Mouse (Mus musculus): ENCODE results near the gene Armc7. TPM values are rescaled to one million over a fixed set of nuclear protein-coding genes. Genes with fewer than 3 reads are reported as not detected.

Gene Armc7
- polyA plus RNA-seq, 1 experiment, result 5.4 TPM

DNA sequence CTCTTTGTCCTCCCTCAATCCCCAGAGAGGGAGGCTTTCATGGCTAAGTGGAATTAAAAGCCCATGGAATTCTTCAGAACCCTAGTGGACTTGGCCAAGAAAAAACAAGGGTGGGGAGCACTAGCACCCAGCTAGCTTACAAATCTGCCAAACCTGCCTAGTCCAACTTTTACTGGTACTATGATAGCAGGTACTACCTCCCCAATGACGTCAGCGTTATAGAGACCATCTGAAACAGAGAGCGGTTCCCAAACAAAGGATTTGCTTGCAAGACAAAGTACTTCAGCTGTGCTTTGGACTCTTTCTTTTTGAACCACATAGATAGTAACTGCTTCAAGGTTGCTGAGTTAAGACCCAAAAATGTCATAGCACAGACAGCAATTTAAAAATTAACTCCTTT is 36.5 kb downstream of the Armc7 start:
- Histone ChIP-seq H3K79me3 (ENCODE audit: low read depth) (peaks cover 69% of the 10 kb centered on the region), H3K4me3 (ENCODE audit: insufficient read depth, poor library complexity, severe bottlenecking) (peak overlapping the region; percentile 95), H3K79me2 (ENCODE audit: control insufficient read depth, insufficient read depth) (peaks cover 73% of the 10 kb centered on the region), H3K27me3 (ENCODE audit: control insufficient read depth, insufficient read depth, insufficient read length) (no peaks in the 10 kb centered on the region), H3K36me3 (ENCODE audit: control insufficient read depth, insufficient read depth) (peaks cover 10% of the 10 kb centered on the region), H3ac (ENCODE audit: control insufficient read depth, insufficient read length, low read depth) (no peak overlapping the region)
- no peak for TF ChIP-seq FOSL1 (IDR thresholded peaks at IDR 0.05; ENCODE audit: insufficient read depth, low read length, poor library complexity, severe bottlenecking)
- no peak for TF ChIP-seq MYOG (IDR thresholded peaks at IDR 0.05; ENCODE audit: control insufficient read depth, extremely low read depth, insufficient read length)
- no peak for TF ChIP-seq USF1 (IDR thresholded peaks at IDR 0.05; ENCODE audit: low read depth)
- no peak for TF ChIP-seq MAX (IDR thresholded peaks at IDR 0.05)
- no peak for TF ChIP-seq MYOD1 (IDR thresholded peaks at IDR 0.05; ENCODE audit: control insufficient read depth, insufficient read length, low read depth)
- no peak for TF ChIP-seq CTCF (IDR thresholded peaks at IDR 0.05; ENCODE audit: control insufficient read depth, insufficient read depth, insufficient read length)
- TF ChIP-seq CEBPB (IDR thresholded peaks at IDR 0.05; ENCODE audit: low read depth), result no peak

- Histone ChIP-seq H3ac (ENCODE audit: control insufficient read depth, insufficient read length, low read depth) (peak overlapping the region; percentile 91), H3K79me2 (ENCODE audit: control insufficient read depth, insufficient read depth) (peaks cover 67% of the 10 kb centered on the region), H3K4me3 (ENCODE audit: insufficient read depth, poor library complexity, severe bottlenecking) (peak overlapping the region; percentile 95), H3K79me3 (ENCODE audit: low read depth) (peaks cover 63% of the 10 kb centered on the region), H3K36me3 (ENCODE audit: control insufficient read depth, insufficient read depth) (peaks cover 5% of the 10 kb centered on the region), H3K27me3 (ENCODE audit: control insufficient read depth, insufficient read depth, insufficient read length) (no peaks in the 10 kb centered on the region)
- TF ChIP-seq CTCF (IDR thresholded peaks at IDR 0.05; ENCODE audit: control insufficient read depth, insufficient read depth, insufficient read length) (no peak), MAX (IDR thresholded peaks at IDR 0.05) (no peak), FOSL1 (IDR thresholded peaks at IDR 0.05; ENCODE audit: insufficient read depth, low read length, poor library complexity, severe bottlenecking) (no peak)
Measured at GRCm38 (mm10) chr11:115512407-115513183, 37.1 kb downstream of the Armc7 start.

DNA sequence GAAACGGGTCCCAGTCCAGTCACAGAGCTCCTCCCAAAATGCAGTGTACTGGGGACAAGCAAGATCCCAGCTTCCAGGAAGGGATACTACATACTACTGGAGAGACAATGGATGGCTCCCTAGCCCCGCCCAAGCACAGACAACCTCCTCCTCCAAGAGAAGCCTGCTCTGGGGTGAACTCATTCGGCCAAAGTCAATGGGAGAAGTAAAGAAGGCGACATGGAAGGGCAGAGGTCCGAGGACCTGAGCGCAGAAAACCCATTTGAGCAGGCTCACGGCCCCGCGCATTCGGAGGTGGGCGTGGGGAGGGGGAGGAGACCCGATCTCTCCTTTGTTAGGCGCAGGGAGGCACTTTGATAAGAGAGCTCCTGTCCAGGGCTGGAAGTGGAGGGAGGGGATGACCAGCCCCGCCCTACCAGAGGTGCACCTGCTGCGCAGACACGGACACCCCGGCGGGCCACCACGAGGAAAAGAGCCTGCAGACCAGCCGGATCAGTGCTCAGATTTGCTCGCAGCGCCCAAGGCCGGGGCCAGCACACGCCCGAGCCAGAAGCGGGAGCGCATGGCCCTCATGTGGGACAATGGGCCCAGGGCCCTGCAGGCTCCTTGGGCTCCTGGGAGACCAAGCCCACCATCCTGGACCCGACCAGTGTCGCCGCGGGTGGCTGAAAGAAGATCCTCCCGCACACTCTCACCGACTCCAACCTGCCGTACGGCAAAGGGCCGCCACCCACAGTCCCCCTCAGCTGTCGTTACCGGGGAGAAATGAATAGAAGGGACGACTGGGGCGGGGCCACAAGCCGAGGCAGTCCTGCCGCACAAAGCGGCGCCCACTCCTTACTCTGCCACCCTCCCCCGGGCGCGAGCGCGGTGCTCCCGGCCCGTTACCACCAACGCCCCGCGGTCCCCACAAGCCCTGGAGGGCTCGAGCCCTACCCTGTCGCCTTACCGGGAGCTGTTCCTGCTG is 38.1 kb downstream of the Armc7 start:
- Histone ChIP-seq H3ac (ENCODE audit: control insufficient read depth, insufficient read length, low read depth) (peak overlapping the region; percentile 91), H3K4me3 (ENCODE audit: insufficient read depth, poor library complexity, severe bottlenecking) (peak overlapping the region; percentile 95), H3K79me3 (ENCODE audit: low read depth) (peaks cover 53% of the 10 kb centered on the region), H3K27me3 (ENCODE audit: control insufficient read depth, insufficient read depth, insufficient read length) (no peaks in the 10 kb centered on the region), H3K36me3 (ENCODE audit: control insufficient read depth, insufficient read depth) (peaks cover 5% of the 10 kb centered on the region), H3K79me2 (ENCODE audit: control insufficient read depth, insufficient read depth) (peaks cover 58% of the 10 kb centered on the region)
- TF ChIP-seq MYOD1 (IDR thresholded peaks at IDR 0.05; ENCODE audit: control insufficient read depth, insufficient read length, low read depth) (no peak), MAX (IDR thresholded peaks at IDR 0.05) (no peak), MYOG (IDR thresholded peaks at IDR 0.05; ENCODE audit: control insufficient read depth, extremely low read depth, insufficient read length) (no peak), FOSL1 (IDR thresholded peaks at IDR 0.05; ENCODE audit: insufficient read depth, low read length, poor library complexity, severe bottlenecking) (no peak), USF1 (IDR thresholded peaks at IDR 0.05; ENCODE audit: low read depth) (no peak), CEBPB (IDR thresholded peaks at IDR 0.05; ENCODE audit: low read depth) (no peak)

GRCm38 (mm10) chr11:115514238-115514663 is 38.8 kb downstream of the Armc7 start, which contains the start of gene Jpt1:
Jpt1 (minus strand) TSS chr11:115514387.
- Histone ChIP-seq H3ac (ENCODE audit: control insufficient read depth, insufficient read length, low read depth) (peak within 1 kb of the TSS; percentile 91), H3K79me2 (ENCODE audit: control insufficient read depth, insufficient read depth) (peaks cover 51% of the 10 kb centered on the region), H3K27me3 (ENCODE audit: control insufficient read depth, insufficient read depth, insufficient read length) (no peaks in the 10 kb centered on the region), H3K4me3 (ENCODE audit: insufficient read depth, poor library complexity, severe bottlenecking) (peak within 1 kb of the TSS; percentile 95), H3K79me3 (ENCODE audit: low read depth) (peaks cover 48% of the 10 kb centered on the region), H3K36me3 (ENCODE audit: control insufficient read depth, insufficient read depth) (peaks cover 5% of the 10 kb centered on the region)
- TF ChIP-seq CTCF (IDR thresholded peaks at IDR 0.05; ENCODE audit: control insufficient read depth, insufficient read depth, insufficient read length), result no peak

DNA sequence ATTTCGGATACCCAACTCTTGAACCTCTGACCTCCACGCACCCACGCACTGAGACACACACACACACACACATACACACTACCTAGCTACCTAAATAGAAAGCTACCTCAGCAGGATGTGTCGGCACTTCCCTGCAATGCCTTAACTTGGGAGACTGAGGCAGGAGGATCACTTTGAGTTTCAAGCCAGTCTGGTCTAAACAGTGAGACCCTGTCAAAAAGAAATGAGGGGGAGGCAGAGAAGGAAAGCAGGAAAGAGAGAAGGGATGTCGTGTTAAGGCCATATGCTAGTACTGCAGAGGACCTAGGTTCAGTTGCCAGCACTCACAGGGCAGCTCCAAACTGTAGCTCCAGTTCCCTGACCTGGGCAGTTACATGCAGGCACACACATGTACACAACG is 39.6 kb downstream of the Armc7 start:
- Histone ChIP-seq H3K79me3 (ENCODE audit: low read depth) (peaks cover 41% of the 10 kb centered on the region), H3K79me2 (ENCODE audit: control insufficient read depth, insufficient read depth) (peaks cover 43% of the 10 kb centered on the region), H3ac (ENCODE audit: control insufficient read depth, insufficient read length, low read depth) (no peak overlapping the region), H3K4me3 (ENCODE audit: insufficient read depth, poor library complexity, severe bottlenecking) (no peak overlapping the region), H3K36me3 (ENCODE audit: control insufficient read depth, insufficient read depth) (peaks cover 5% of the 10 kb centered on the region), H3K27me3 (ENCODE audit: control insufficient read depth, insufficient read depth, insufficient read length) (no peaks in the 10 kb centered on the region)
- TF ChIP-seq CTCF (IDR thresholded peaks at IDR 0.05; ENCODE audit: control insufficient read depth, insufficient read depth, insufficient read length), result no peak
- no peak for TF ChIP-seq MYOG (IDR thresholded peaks at IDR 0.05; ENCODE audit: control insufficient read depth, extremely low read depth, insufficient read length)
- TF ChIP-seq CEBPB (IDR thresholded peaks at IDR 0.05; ENCODE audit: low read depth), result no peak
- TF ChIP-seq MYOD1 (IDR thresholded peaks at IDR 0.05; ENCODE audit: control insufficient read depth, insufficient read length, low read depth), result no peak
- TF ChIP-seq FOSL1 (IDR thresholded peaks at IDR 0.05; ENCODE audit: insufficient read depth, low read length, poor library complexity, severe bottlenecking), result no peak
- no peak for TF ChIP-seq MAX (IDR thresholded peaks at IDR 0.05)
- no peak for TF ChIP-seq USF1 (IDR thresholded peaks at IDR 0.05; ENCODE audit: low read depth)
